Mouse (Mus musculus): ENCODE results near the gene Ccl2.

DNA sequence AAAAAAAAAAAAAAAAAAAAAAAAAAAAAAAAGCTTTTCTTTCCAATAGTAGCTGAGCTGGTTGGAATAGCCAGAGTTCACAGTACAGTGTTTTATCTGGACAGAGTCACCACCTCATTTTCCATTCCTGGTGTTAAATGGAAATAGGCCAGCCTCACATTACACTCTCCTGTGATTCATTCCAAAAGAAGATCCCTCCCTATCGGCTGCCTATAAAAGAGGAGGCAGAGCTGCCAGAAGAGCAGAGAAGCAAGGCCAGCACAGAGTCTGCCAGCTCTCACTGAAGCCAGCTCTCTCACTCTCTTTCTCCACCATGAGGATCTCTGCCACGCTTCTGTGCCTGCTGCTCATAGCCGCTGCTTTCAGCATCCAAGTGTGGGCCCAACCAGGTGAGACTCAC is 10.1 kb downstream of the Ccl2 start, which contains the start of gene Ccl7:
- TF ChIP-seq CTCF (conservative IDR thresholded peaks at IDR 0.05; ENCODE audit: insufficient read depth, insufficient read length, low read depth, low read length): no peak
- no peak for TF ChIP-seq POLR2A (IDR thresholded peaks at IDR 0.05; ENCODE audit: low read depth, low read length)
